Mouse (Mus musculus): ENCODE measurements around the gene Zbtb20. TPM values are rescaled to one million over a fixed set of nuclear protein-coding genes. Genes with fewer than 3 reads are reported as not detected.

Gene Zbtb20
- polyA plus RNA-seq, 1 experiment from 2014 or later: 21.8 TPM

GRCm38 (mm10) chr16:42873942-42874341 is 1.7 kb upstream of the Zbtb20 start:
- H3K27ac ChIP-seq (ENCODE audit: low read length): peak overlapping the region; percentile 43
- no peaks in the 10 kb centered on the region for H3K36me3 ChIP-seq (ENCODE audit: control insufficient read depth, insufficient read depth, low read length)
- no peaks in the 10 kb centered on the region; the same call in 1 of the 2 replicates for H3K4me1 ChIP-seq (replicated peaks; ENCODE audit: control insufficient read depth, insufficient read depth, low read length)
- H3K9ac ChIP-seq (ENCODE audit: low read length): no peak overlapping the region
- WGBS: 42% methylated on average over 3 of the region's 3 CpGs
- H3K4me2 ChIP-seq (ENCODE audit: low read depth, low read length): no peak overlapping the region
- no peaks in the 10 kb centered on the region for H3K27me3 ChIP-seq (ENCODE audit: control insufficient read depth, insufficient read depth, low read depth, low read length)
- H3K9me3 ChIP-seq (ENCODE audit: control insufficient read depth, low read length): no peaks in the 10 kb centered on the region
- H3K4me3 ChIP-seq (ENCODE audit: low read length): no peak overlapping the region
- ATAC-seq (ENCODE audit: low read depth): no peak

GRCm38 (mm10) chr16:42874456-42874855 is 1.2 kb upstream of the Zbtb20 start:
- Histone ChIP-seq H3K27ac (ENCODE audit: low read length) (peak overlapping the region; percentile 97), H3K9me3 (ENCODE audit: control insufficient read depth, low read length) (no peaks in the 10 kb centered on the region), H3K4me1 (replicated peaks; ENCODE audit: control insufficient read depth, insufficient read depth, low read length) (no peaks in the 10 kb centered on the region; the same call in 1 of the 2 replicates), H3K4me3 (ENCODE audit: low read length) (peak overlapping the region; percentile 60), H3K27me3 (ENCODE audit: control insufficient read depth, insufficient read depth, low read depth, low read length) (no peaks in the 10 kb centered on the region), H3K9ac (ENCODE audit: low read length) (peak overlapping the region; percentile 73), H3K36me3 (ENCODE audit: control insufficient read depth, insufficient read depth, low read length) (no peaks in the 10 kb centered on the region), H3K4me2 (ENCODE audit: low read depth, low read length) (peak overlapping the region; percentile 64)
- whole genome bisulfite sequencing: under 1% methylated on average over 5 of the region's 5 CpGs
- ATAC-seq (ENCODE audit: low read depth): no peak

GRCm38 (mm10) chr16:42874910-42875851 is 500 bp upstream of the Zbtb20 start:
- ATAC-seq (ENCODE audit: low read depth): peak; percentile 94
- Histone ChIP-seq H3K4me2 (ENCODE audit: low read depth, low read length) (peak overlapping the region; percentile 64), H3K36me3 (ENCODE audit: control insufficient read depth, insufficient read depth, low read length) (no peaks in the 10 kb centered on the region), H3K9ac (ENCODE audit: low read length) (peak overlapping the region; percentile 73), H3K9me3 (ENCODE audit: control insufficient read depth, low read length) (no peaks in the 10 kb centered on the region), H3K27me3 (ENCODE audit: control insufficient read depth, insufficient read depth, low read depth, low read length) (no peaks in the 10 kb centered on the region), H3K27ac (ENCODE audit: low read length) (peak overlapping the region; percentile 99), H3K4me3 (ENCODE audit: low read length) (peak overlapping the region; percentile 71), H3K4me1 (replicated peaks; ENCODE audit: control insufficient read depth, insufficient read depth, low read length) (no peaks in the 10 kb centered on the region; the same call in 1 of the 2 replicates)
- under 1% methylated on average over 51 of the region's 54 CpGs for WGBS

- no peaks in the 10 kb centered on the region; the same call in 1 of the 2 replicates for H3K4me1 ChIP-seq (replicated peaks; ENCODE audit: control insufficient read depth, insufficient read depth, low read length)
- H3K9me3 ChIP-seq (ENCODE audit: control insufficient read depth, low read length): no peaks in the 10 kb centered on the region
- H3K9ac ChIP-seq (ENCODE audit: low read length): peak overlapping the region; percentile 86
- peak; percentile 67 for ATAC-seq (ENCODE audit: low read depth)
- peak overlapping the region; percentile 99 for H3K27ac ChIP-seq (ENCODE audit: low read length)
- H3K4me3 ChIP-seq (ENCODE audit: low read length): peak overlapping the region; percentile 71
- H3K36me3 ChIP-seq (ENCODE audit: control insufficient read depth, insufficient read depth, low read length): no peaks in the 10 kb centered on the region
- WGBS: 2% methylated on average over 40 of the region's 62 CpGs
- H3K4me2 ChIP-seq (ENCODE audit: low read depth, low read length): peak overlapping the region; percentile 85
- no peaks in the 10 kb centered on the region for H3K27me3 ChIP-seq (ENCODE audit: control insufficient read depth, insufficient read depth, low read depth, low read length)
These were observed 630 bp downstream of the Zbtb20 start for GRCm38 (mm10) chr16:42876021-42877000.

- WGBS: 71% methylated on average over 3 of the region's 3 CpGs
These were observed 4.4 kb downstream of the Zbtb20 start for GRCm38 (mm10) chr16:42880046-42880445.

GRCm38 (mm10) chr16:42885538-42885937 is 9.9 kb downstream of the Zbtb20 start:
- no peaks in the 10 kb centered on the region for H3K36me3 ChIP-seq (ENCODE audit: control insufficient read depth, insufficient read depth, low read length)
- peaks cover 3% of the 10 kb centered on the region; the same call in 1 of the 2 replicates for H3K4me1 ChIP-seq (replicated peaks; ENCODE audit: control insufficient read depth, insufficient read depth, low read length)
- WGBS: 58% methylated on average over 2 of the region's 2 CpGs
- H3K4me2 ChIP-seq (ENCODE audit: low read depth, low read length): no peak overlapping the region
- no peak overlapping the region for H3K4me3 ChIP-seq (ENCODE audit: low read length)
- no peak for ATAC-seq (ENCODE audit: low read depth)
- no peaks in the 10 kb centered on the region for H3K9me3 ChIP-seq (ENCODE audit: control insufficient read depth, low read length)
- H3K9ac ChIP-seq (ENCODE audit: low read length): no peak overlapping the region
- no peaks in the 10 kb centered on the region for H3K27me3 ChIP-seq (ENCODE audit: control insufficient read depth, insufficient read depth, low read depth, low read length)
- no peak overlapping the region for H3K27ac ChIP-seq (ENCODE audit: low read length)

More at GRCm38 (mm10) chr16:42880046-42880445, 4.4 kb downstream of the Zbtb20 start:
- Histone ChIP-seq H3K9ac (ENCODE audit: low read length) (no peak overlapping the region), H3K4me1 (replicated peaks; ENCODE audit: control insufficient read depth, insufficient read depth, low read length) (no peaks in the 10 kb centered on the region; the same call in 1 of the 2 replicates), H3K4me3 (ENCODE audit: low read length) (no peak overlapping the region), H3K27me3 (ENCODE audit: control insufficient read depth, insufficient read depth, low read depth, low read length) (no peaks in the 10 kb centered on the region), H3K4me2 (ENCODE audit: low read depth, low read length) (no peak overlapping the region), H3K9me3 (ENCODE audit: control insufficient read depth, low read length) (no peaks in the 10 kb centered on the region), H3K36me3 (ENCODE audit: control insufficient read depth, insufficient read depth, low read length) (no peaks in the 10 kb centered on the region), H3K27ac (ENCODE audit: low read length) (no peak overlapping the region)
- ATAC-seq (ENCODE audit: low read depth): no peak

GRCm38 (mm10) chr16:42885964-42886363 is 10.3 kb downstream of the Zbtb20 start:
- Histone ChIP-seq H3K4me2 (ENCODE audit: low read depth, low read length) (no peak overlapping the region), H3K36me3 (ENCODE audit: control insufficient read depth, insufficient read depth, low read length) (no peaks in the 10 kb centered on the region), H3K27me3 (ENCODE audit: control insufficient read depth, insufficient read depth, low read depth, low read length) (no peaks in the 10 kb centered on the region), H3K4me1 (replicated peaks; ENCODE audit: control insufficient read depth, insufficient read depth, low read length) (peaks cover 3% of the 10 kb centered on the region; the same call in 1 of the 2 replicates), H3K4me3 (ENCODE audit: low read length) (no peak overlapping the region), H3K9ac (ENCODE audit: low read length) (no peak overlapping the region), H3K9me3 (ENCODE audit: control insufficient read depth, low read length) (no peaks in the 10 kb centered on the region), H3K27ac (ENCODE audit: low read length) (no peak overlapping the region)
- WGBS: 76% methylated on average over 7 of the region's 7 CpGs
- no peak for ATAC-seq (ENCODE audit: low read depth)

GRCm38 (mm10) chr16:42897125-42897693 is 21.5 kb downstream of the Zbtb20 start:
- H3K9ac ChIP-seq (ENCODE audit: low read length): no peak overlapping the region
- no peak overlapping the region for H3K4me3 ChIP-seq (ENCODE audit: low read length)
- H3K4me1 ChIP-seq (replicated peaks; ENCODE audit: control insufficient read depth, insufficient read depth, low read length): no peaks in the 10 kb centered on the region
- H3K9me3 ChIP-seq (ENCODE audit: control insufficient read depth, low read length): no peaks in the 10 kb centered on the region
- no peak overlapping the region for H3K27ac ChIP-seq (ENCODE audit: low read length)
- no peaks in the 10 kb centered on the region for H3K27me3 ChIP-seq (ENCODE audit: control insufficient read depth, insufficient read depth, low read depth, low read length)
- H3K36me3 ChIP-seq (ENCODE audit: control insufficient read depth, insufficient read depth, low read length): no peaks in the 10 kb centered on the region
- WGBS: 69% methylated on average over 3 of the region's 3 CpGs
- no peak overlapping the region for H3K4me2 ChIP-seq (ENCODE audit: low read depth, low read length)
- no peak for ATAC-seq (ENCODE audit: low read depth)

All from lung, embryonic 16.5 days (tissue).